Mouse (Mus musculus): ENCODE measurements around the gene Hk3. TPM values are rescaled to one million over a fixed set of nuclear protein-coding genes. Genes with fewer than 3 reads are reported as not detected.

Gene Hk3
- polyA plus RNA-seq, 1 experiment: 1.8 TPM

DNA sequence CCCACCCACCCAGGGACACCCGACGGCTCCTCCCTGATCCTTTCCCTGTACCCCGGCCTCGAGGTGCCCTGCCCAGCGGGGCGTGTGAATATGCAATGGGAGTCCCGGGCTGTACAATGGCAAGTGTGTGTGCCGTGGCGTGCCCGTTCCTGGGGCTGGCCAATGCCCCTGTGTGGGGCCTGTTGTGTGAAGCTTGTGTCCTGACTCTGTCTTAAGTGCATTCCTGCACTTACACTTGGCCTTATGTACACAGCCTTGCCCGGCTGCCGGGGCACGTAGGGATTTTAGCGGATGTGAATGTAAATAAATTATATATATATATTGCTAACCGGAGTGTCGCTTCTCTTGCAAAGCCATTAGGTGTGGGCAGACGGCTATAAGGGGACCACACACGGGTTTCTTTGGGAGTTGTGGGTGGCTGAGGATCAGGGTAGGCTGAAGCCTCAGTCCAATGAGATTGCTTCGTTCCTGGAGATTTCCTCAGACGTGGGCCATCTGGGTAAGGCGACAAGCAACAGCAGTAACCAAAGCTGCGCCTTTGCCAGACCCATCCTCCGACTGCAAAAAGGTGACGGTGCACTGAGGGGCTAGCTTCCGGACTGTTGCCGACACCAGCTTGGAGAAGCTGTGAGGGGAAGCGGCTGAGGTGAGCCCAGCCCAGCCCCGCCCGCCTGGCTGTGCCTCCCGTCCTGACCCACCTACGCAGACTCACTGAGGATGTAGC is 15.3 kb downstream of the Hk3 start:
- no peak for DNase-seq (ENCODE audit: low read depth, low spot score)
- WGBS: 38% methylated on average over 31 of the region's 31 CpGs

DNA sequence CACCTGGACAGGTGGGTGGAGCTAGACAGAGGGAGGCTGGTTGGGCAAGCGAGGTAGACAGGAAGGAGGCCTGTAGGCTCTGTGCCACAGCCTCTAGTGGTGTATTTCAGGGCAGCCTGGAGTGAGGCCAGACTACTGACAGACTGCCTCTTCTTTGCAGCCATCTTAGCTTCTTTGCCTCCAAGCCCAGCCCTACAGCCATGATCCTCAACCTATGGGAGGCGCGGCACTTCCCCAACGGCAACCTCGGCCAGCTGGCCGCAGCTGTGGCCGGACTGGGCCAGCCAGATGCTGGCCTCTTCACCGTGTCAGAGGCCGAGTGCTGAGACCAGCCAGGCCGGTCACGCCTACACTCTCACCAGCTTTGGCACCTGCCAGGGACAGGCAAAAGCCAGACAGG is 16.5 kb downstream of the Hk3 start:
- WGBS: 29% methylated on average over 11 of the region's 11 CpGs
- no peak for DNase-seq (ENCODE audit: low read depth, low spot score)

DNA sequence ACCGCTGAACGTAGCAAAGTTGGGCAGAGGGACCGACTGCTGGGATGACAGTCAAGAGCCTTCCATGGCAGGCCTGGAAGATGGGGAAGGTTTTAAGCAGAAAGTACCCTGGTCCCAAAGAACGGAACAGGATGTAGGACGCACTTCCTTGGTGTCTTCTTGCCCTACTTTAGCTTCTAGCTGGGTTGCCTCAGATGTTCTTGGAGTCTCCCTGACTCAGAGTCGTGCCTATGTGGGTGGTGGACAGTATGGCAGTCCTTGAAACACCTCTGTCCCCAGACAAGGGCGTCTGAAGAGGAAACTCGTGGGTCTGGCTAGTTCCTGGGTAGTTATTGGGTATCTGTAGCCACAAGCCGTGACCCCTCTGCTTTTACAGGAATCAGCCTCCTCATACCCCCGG is 19.1 kb downstream of the Hk3 start:
- 74% methylated on average over 10 of the region's 10 CpGs for WGBS
- DNase-seq (ENCODE audit: low read depth, low spot score): no peak

GRCm38 (mm10) chr13:55000433-55000832 is 20.8 kb downstream of the Hk3 start:
- 79% methylated on average over 10 of the region's 10 CpGs for WGBS
- no peak for DNase-seq (ENCODE audit: low read depth, low spot score)

GRCm38 (mm10) chr13:54997568-54997967 is 23.6 kb downstream of the Hk3 start:
- DNase-seq (ENCODE audit: low read depth, low spot score): no peak
- 87% methylated on average over 8 of the region's 8 CpGs for WGBS

DNA sequence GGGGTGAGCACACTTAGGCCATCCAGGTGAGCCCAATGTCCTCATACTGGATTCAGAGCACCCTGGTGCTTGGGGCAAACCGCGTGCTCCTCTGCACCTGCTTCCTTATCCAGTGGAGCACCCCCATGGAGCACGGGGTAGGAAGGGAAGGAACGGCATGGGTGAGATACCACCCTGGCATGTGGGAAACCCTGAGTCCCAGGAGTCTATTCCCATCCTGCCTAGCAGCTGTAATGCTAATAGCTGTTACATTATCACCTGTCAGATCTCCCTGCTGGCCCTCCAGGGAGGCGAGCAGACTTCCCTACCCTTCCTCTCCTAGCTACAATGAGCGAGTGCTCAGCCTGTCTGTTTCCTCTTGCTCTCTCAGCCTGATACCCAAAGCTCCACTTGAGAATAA is 26.0 kb downstream of the Hk3 start:
- WGBS: 66% methylated on average over 6 of the region's 6 CpGs
- no peak for DNase-seq (ENCODE audit: low read depth, low spot score)

DNA sequence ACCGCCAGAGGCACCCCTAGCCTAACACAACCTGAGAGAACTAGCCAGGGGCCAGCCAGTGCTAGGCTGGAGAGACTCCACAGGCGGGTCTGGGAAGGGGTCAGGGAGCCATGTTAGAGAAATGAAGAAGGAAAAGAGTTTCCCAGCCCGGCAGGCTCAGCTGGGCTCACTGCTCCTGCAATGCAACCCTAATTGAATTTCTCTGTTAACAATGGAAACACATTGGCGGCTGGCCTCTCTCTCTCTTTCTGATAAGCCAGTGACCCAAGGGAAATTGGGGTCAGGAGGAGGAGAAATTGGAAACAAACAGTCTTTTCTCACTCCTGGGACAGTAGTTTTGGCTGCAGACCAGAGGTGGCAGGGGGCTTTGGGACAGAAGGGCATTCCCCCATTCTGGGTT is 26.6 kb downstream of the Hk3 start:
- DNase-seq (ENCODE audit: low read depth, low spot score): no peak
- 31% methylated on average over 4 of the region's 4 CpGs for WGBS

DNA sequence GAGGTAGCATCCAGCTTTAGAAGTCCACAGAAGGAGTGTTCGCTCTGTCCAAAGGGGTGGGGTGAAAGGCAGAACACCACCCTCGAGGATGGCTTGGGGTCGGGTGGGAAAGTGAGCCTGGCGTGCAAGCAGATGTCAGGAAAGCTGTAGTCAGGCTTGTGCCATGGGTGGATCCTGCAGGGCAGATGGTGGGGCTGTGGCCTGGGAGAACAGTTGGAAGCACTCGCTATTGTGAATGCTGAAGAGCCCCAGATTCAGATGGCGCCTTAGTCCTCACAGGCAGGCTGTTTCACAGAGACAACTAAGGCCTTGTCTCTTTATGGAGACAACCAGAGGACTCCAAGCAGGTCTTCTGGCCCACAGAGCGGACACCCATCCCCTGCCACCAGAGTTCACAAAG is 29.0 kb downstream of the Hk3 start:
- no peak for DNase-seq (ENCODE audit: low read depth, low spot score)
- 77% methylated on average over 7 of the region's 7 CpGs for WGBS

DNA sequence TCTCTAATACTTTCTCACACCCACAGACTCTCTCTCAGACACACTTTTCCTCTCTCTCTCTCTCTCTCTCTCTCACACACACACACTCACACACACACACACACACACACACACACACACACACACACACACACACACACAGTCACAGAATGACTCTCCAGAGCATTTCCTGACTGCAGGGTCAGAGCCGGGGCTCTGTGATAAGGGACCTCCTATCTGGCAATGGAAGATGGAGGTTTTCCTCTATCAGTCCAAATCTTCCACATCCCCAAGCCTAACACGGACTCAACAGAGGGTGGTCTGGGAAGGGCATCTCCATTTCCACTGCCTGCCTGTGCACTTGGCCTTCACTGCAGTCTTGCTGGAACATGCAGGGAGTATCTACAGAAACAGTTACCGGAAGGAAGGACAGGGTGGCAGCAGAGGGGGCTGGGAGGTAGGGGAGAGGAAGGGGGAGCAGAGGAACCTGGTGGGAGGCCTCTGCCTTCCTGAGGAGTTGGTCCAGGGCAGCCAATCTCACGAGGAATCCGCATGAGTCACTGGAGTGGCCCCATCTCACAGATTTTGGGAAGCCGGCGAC is 32.9 kb downstream of the Hk3 start:
- 54% methylated on average over 7 of the region's 7 CpGs for WGBS
- DNase-seq (ENCODE audit: low read depth, low spot score): no peak

GRCm38 (mm10) chr13:54987405-54987804 is 33.8 kb downstream of the Hk3 start:
- WGBS: 81% methylated on average over 9 of the region's 9 CpGs
- DNase-seq (ENCODE audit: low read depth, low spot score): no peak

GRCm38 (mm10) chr13:54983614-54984013 is 37.6 kb downstream of the Hk3 start:
- 69% methylated on average over 2 of the region's 2 CpGs for WGBS

DNA sequence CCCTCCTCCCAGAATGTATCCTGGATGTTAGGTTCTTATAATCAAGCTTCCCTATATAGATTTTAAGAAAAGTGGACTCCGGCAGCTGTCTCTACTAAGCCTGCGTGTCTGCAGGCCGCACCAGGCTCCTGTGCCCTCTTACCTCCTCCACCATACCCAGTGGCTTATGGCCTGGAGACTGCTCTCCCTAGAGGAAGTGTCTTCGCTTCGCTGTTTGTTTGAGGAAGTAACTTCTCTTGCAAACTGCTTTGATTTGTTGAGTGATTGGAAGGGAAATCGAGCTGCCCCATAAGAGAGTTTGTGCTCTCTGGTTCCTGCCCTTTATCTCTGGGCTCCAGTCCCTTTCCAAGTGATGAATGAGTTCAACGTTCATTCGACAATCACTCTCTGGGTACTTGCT is 38.2 kb downstream of the Hk3 start:
- 72% methylated on average over 8 of the region's 8 CpGs for WGBS

More at GRCm38 (mm10) chr13:54983614-54984013, 37.6 kb downstream of the Hk3 start:
- no peak for DNase-seq (ENCODE audit: low read depth, low spot score)

GRCm38 (mm10) chr13:54980957-54981356 is 40.2 kb downstream of the Hk3 start:
- no peak for DNase-seq (ENCODE audit: low read depth, low spot score)
- WGBS: 63% methylated on average over 12 of the region's 12 CpGs

More for the DNA sequence above, 38.2 kb downstream of the Hk3 start:
- DNase-seq (ENCODE audit: low read depth, low spot score): no peak

DNA sequence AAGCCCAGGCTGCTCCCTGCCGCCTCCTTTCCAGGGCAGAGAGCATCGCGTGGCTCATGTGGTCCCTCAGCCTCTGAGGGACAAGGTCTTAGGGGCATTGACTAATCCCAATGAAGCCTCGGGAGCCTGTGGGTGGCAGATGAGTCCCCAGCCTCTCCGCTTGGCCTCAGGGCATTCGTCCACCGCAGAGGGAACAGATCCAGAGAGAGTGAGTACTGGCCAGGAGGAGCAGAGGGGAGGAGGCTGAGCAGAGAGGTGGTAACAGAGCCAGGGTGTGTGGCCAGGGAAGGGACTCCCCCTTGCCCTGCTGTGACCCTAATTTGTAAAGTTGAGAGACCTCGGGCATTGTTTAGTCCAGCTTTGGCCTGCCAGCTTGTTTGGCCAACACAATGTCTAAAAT is 42.4 kb downstream of the Hk3 start:
- 53% methylated on average over 8 of the region's 8 CpGs for WGBS
- DNase-seq (ENCODE audit: low read depth, low spot score): no peak

GRCm38 (mm10) chr13:54975546-54975945 is 45.6 kb downstream of the Hk3 start:
- no peak for DNase-seq (ENCODE audit: low read depth, low spot score)
- WGBS: 41% methylated on average over 3 of the region's 3 CpGs

DNA sequence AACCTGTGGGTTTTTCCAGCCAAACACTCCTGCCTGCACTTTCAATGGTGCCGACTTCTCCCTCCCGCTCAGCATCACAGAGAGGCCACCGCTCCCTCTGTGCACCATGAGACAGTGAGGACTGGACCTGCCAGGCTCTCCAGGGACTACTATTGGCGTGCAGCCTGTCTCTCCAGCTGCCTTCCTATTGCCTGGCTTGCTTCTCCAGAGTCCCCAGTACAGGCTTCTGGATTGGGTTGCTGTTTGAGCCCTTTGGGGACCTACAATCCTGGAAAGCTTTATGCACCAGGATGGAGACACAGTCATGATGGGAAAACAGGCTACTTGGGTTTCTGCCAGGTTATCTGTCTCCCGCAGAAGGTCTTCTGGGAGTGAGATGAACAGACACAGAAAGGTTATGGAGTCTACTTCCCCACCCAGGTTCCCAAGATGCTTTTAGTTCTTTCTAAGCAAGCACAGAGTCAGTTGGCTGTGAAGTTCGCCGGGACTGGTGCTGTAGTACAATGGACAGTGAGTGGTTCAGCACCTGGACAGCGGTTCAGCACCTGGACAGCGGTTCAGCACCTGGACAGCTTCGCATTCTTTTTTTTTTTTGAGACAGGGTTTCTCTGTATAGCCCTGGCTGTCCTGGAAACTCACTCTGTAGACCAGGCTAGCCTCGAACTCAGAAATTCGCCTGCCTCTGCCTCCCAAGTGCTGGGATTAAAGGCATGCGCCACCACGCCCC is 50.5 kb downstream of the Hk3 start:
- DNase-seq (ENCODE audit: low read depth, low spot score): no peak

GRCm38 (mm10) chr13:54969513-54969912 is 51.7 kb downstream of the Hk3 start:
- WGBS: 64% methylated on average over 9 of the region's 9 CpGs
- DNase-seq (ENCODE audit: low read depth, low spot score): no peak

More for the DNA sequence above, 50.5 kb downstream of the Hk3 start:
- WGBS: 37% methylated on average over 14 of the region's 14 CpGs

DNA sequence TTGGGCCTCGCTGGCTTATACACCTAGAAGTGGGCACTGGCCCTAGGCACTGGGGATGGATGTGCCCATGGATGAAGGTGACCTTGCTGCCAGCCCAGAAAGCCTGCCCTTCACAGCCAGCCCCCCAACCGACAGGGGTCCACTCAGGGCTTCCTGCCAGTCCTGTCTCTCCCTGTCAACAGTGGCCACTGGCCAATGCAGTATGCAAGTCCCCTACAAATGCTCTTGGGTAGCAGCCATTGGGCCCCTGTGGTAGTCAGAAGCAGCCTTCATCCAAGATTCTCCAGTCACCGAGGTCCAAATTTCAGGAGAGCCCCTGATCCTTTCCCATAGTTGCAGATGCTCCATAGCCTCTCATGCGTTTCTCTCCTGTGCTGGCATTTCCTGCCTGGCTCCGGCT is 52.5 kb downstream of the Hk3 start:
- WGBS: 66% methylated on average over 5 of the region's 5 CpGs
- no peak for DNase-seq (ENCODE audit: low read depth, low spot score)

- DNase-seq (ENCODE audit: low read depth, low spot score): no peak
- WGBS: 75% methylated on average over 11 of the region's 11 CpGs
Measured at GRCm38 (mm10) chr13:54967501-54967900, 53.7 kb downstream of the Hk3 start.

- DNase-seq (ENCODE audit: low read depth, low spot score): no peak
- WGBS: 88% methylated on average over 6 of the region's 6 CpGs
Measured at GRCm38 (mm10) chr13:54965256-54965655, 55.9 kb downstream of the Hk3 start.

- WGBS: 49% methylated on average over 3 of the region's 3 CpGs
- DNase-seq (ENCODE audit: low read depth, low spot score): no peak
Measured at GRCm38 (mm10) chr13:54960491-54960890, 60.7 kb downstream of the Hk3 start.

Data from large intestine, adult 2 months (tissue).